ENCODE assay signal across 23 mouse cellular contexts in the genomic region with DNA sequence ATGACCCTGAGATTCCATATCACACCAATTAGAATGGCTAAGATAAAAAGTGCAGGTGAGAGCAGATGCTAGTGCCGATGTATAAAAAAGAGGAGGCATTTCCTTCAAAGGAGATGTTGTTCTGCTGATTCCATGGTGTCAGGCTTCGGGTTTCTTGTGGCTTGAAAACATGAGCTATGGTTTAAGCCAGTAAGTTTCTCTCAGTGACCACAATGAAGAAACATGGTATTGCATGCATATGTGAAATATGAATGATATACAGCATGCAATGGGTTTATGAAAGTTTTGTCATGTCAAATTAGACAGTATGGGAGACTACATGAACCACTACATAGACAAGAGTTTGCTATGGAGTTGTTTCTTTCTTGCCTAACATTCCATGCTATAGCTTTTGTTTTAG.
DNase-seq lines count a peak whose midpoint lies in the region; ATAC-seq lines count a peak whose summit lies in the region.
"Had no signal": no experiment of that assay in that cellular context is flagged by ENCODE, and none has a peak within 500 bp of the region (broad histone marks: within the 10 kb centered on the region; RNA-seq: fewer than 3 reads in every experiment).

No protein-coding gene starts in this region.

- H3K4me2 ChIP-seq in hindbrain, embryonic 16.5 days (ENCODE audit: low read length), result no peak overlapping the region
- H3K4me2 ChIP-seq: embryonic facial prominence, embryonic 13.5 days; embryonic facial prominence, embryonic 15.5 days; forebrain, embryonic 12.5 days had no signal

- H3K4me3 ChIP-seq in macrophage (ENCODE audit: inconsistent target), result no peak overlapping the region
- H3K4me3 ChIP-seq in hindbrain, embryonic 16.5 days (ENCODE audit: low read length), result no peak overlapping the region
- H3K4me3 ChIP-seq: embryonic facial prominence, embryonic 13.5 days; embryonic facial prominence, embryonic 15.5 days; erythroblast, embryonic 14.5 days; forebrain, embryonic 10.5 days; forebrain, embryonic 12.5 days had no signal

- intact Hi-C loops in gastrocnemius, postnatal 14 days (cut with DNase I; ENCODE audit: low total_unique reads), result no loop called here
- intact Hi-C loops in left cerebral cortex, postnatal 25 days (cut with DNase I), result no loop called here

- no peaks in the 10 kb centered on the region for H3K4me1 ChIP-seq in hindbrain, embryonic 16.5 days (ENCODE audit: control insufficient read depth, insufficient read depth, low read depth, low read length)
- H3K4me1 ChIP-seq: embryonic facial prominence, embryonic 13.5 days; embryonic facial prominence, embryonic 15.5 days; forebrain, embryonic 10.5 days; forebrain, embryonic 12.5 days had no signal

- H3K79me2 ChIP-seq in macrophage (ENCODE audit: inconsistent target), result no peaks in the 10 kb centered on the region

- no peaks in the 10 kb centered on the region for H3K9me3 ChIP-seq in hindbrain, embryonic 16.5 days (ENCODE audit: control insufficient read depth, low read length)
- H3K9me3 ChIP-seq: embryonic facial prominence, embryonic 13.5 days; embryonic facial prominence, embryonic 15.5 days; forebrain, embryonic 10.5 days; forebrain, embryonic 12.5 days had no signal

- WGBS in macrophage (ENCODE audit: missing documents), result 61% methylated on average over 2 of the region's 2 CpGs
- WGBS in hindbrain, embryonic 16.5 days, result 79% methylated on average over 2 of the region's 2 CpGs

- H3K36me3 ChIP-seq in macrophage (ENCODE audit: inconsistent target), result no peaks in the 10 kb centered on the region
- H3K36me3 ChIP-seq in hindbrain, embryonic 16.5 days (ENCODE audit: control insufficient read depth, insufficient read depth, low read length), result no peaks in the 10 kb centered on the region
- H3K36me3 ChIP-seq: embryonic facial prominence, embryonic 13.5 days; embryonic facial prominence, embryonic 15.5 days; forebrain, embryonic 10.5 days; forebrain, embryonic 12.5 days had no signal

- H3K27me3 ChIP-seq in hindbrain, embryonic 16.5 days (replicated peaks; ENCODE audit: control insufficient read depth, insufficient read depth, low read length), result no peaks in the 10 kb centered on the region
- H3K27me3 ChIP-seq: embryonic facial prominence, embryonic 13.5 days; embryonic facial prominence, embryonic 15.5 days; forebrain, embryonic 12.5 days had no signal

- ATAC-seq in megakaryocyte progenitor cell, adult 5-6 weeks (replicated peaks; ENCODE audit: poor library complexity), result peak; percentile 66
- ATAC-seq in hindbrain, embryonic 16.5 days, result no peak
- ATAC-seq: forebrain, embryonic 14.5 days; forebrain, embryonic 16.5 days had no signal

- peak overlapping the region; percentile 63 for H3K27ac ChIP-seq in macrophage
- H3K27ac ChIP-seq in hindbrain, embryonic 16.5 days (ENCODE audit: low read depth, low read length), result no peak overlapping the region
- H3K27ac ChIP-seq: embryonic facial prominence, embryonic 13.5 days; embryonic facial prominence, embryonic 15.5 days; forebrain, embryonic 10.5 days; forebrain, embryonic 12.5 days had no signal

- H3K9ac ChIP-seq in hindbrain, embryonic 16.5 days (ENCODE audit: low read depth, low read length), result no peak overlapping the region
- H3K9ac ChIP-seq: embryonic facial prominence, embryonic 13.5 days; embryonic facial prominence, embryonic 15.5 days; forebrain, embryonic 12.5 days had no signal

- DNase-seq in 416B (ENCODE audit: low read depth), result peak; percentile 69
- no peak for DNase-seq in gastrocnemius, postnatal 14 days
- no peak for DNase-seq in left cerebral cortex, postnatal 25 days (ENCODE audit: low spot score in 2 of 2)
- DNase-seq: adrenal gland, adult 2 months; adrenal gland, postnatal 10 days; adrenal gland, postnatal 25 days; cerebellum, adult 11 months; cerebellum, adult 18-20 months; cerebellum, adult 8-10 months; cerebellum, adult 9-11 months; cerebellum, postnatal 14 days; cerebellum, postnatal 36 days; embryo, embryonic 11 days had no signal
